ENCODE assay signal across 16 mouse cellular contexts in genomic region chr2:128340631-128341240, GRCm38 (mm10).
DNase-seq lines count a peak whose midpoint lies in the region; ATAC-seq and TF ChIP-seq lines count a peak whose summit lies in the region.
"Had no signal": no experiment of that assay in that cellular context is flagged by ENCODE, and none has a peak within 500 bp of the region (broad histone marks: within the 10 kb centered on the region; RNA-seq: fewer than 3 reads in every experiment).

No protein-coding gene starts in this region.

- H3K27me3 ChIP-seq in hindbrain, embryonic 10.5 days (ENCODE audit: insufficient read depth, poor library complexity, severe bottlenecking), result no peaks in the 10 kb centered on the region
- no peaks in the 10 kb centered on the region for H3K27me3 ChIP-seq in hindbrain, postnatal 0 days (ENCODE audit: insufficient read depth, low read length)
- no peaks in the 10 kb centered on the region for H3K27me3 ChIP-seq in midbrain, embryonic 11.5 days (ENCODE audit: control insufficient read depth, insufficient read depth, low read length)
- H3K27me3 ChIP-seq in midbrain, embryonic 16.5 days (ENCODE audit: control insufficient read depth, insufficient read depth, low read depth, low read length), result no peaks in the 10 kb centered on the region
- no peaks in the 10 kb centered on the region for H3K27me3 ChIP-seq in stomach, embryonic 16.5 days (ENCODE audit: control insufficient read depth, insufficient read depth, low read length)
- peaks cover 3% of the 10 kb centered on the region; the same call in 1 of the 2 replicates for H3K27me3 ChIP-seq in liver, embryonic 12.5 days (replicated peaks)

- H3K36me3 ChIP-seq in hindbrain, embryonic 10.5 days, result no peaks in the 10 kb centered on the region
- no peaks in the 10 kb centered on the region for H3K36me3 ChIP-seq in hindbrain, postnatal 0 days (ENCODE audit: insufficient read depth, low read length)
- H3K36me3 ChIP-seq in midbrain, embryonic 11.5 days (ENCODE audit: control insufficient read depth, insufficient read depth, low read length), result no peaks in the 10 kb centered on the region
- H3K36me3 ChIP-seq in midbrain, embryonic 16.5 days (ENCODE audit: control insufficient read depth, insufficient read depth, low read length), result no peaks in the 10 kb centered on the region
- H3K36me3 ChIP-seq in stomach, embryonic 16.5 days (ENCODE audit: control insufficient read depth, insufficient read depth, low read length), result no peaks in the 10 kb centered on the region
- no peaks in the 10 kb centered on the region for H3K36me3 ChIP-seq in liver, embryonic 12.5 days

- TF ChIP-seq POLR2A in embryonic fibroblast, embryonic 13.5 days (IDR thresholded peaks at IDR 0.05; ENCODE audit: low read depth, low read length), result no peak

- H3K27ac ChIP-seq in hindbrain, embryonic 10.5 days, result peak overlapping the region; percentile 73
- no peak overlapping the region for H3K27ac ChIP-seq in hindbrain, postnatal 0 days
- H3K27ac ChIP-seq in midbrain, embryonic 11.5 days (ENCODE audit: low read depth, low read length), result no peak overlapping the region
- no peak overlapping the region for H3K27ac ChIP-seq in midbrain, embryonic 16.5 days (ENCODE audit: low read length)
- peak overlapping the region; percentile 71 for H3K27ac ChIP-seq in embryonic fibroblast, embryonic 13.5 days (ENCODE audit: insufficient read depth, low read length)
- peak overlapping the region; percentile 88; the same call in 1 of the 2 replicates for H3K27ac ChIP-seq in stomach, embryonic 16.5 days (ENCODE audit: low read length)
- no peak overlapping the region for H3K27ac ChIP-seq in liver, embryonic 12.5 days
- H3K27ac ChIP-seq: layer of hippocampus, adult 2 months had no signal

- no peak for ATAC-seq in hindbrain, postnatal 0 days
- ATAC-seq in midbrain, embryonic 11.5 days (ENCODE audit: low FRiP score), result no peak
- ATAC-seq in midbrain, embryonic 16.5 days, result no peak
- no peak for ATAC-seq in stomach, embryonic 16.5 days (ENCODE audit: insufficient read depth, low FRiP score)
- no peak for ATAC-seq in liver, embryonic 12.5 days
- ATAC-seq: CD4-positive, CD25-positive, alpha-beta regulatory T cell, adult 4 months; liver, postnatal 0 days had no signal

- 94% methylated on average over 5 of the region's 5 CpGs for WGBS in hindbrain, embryonic 10.5 days
- WGBS in hindbrain, postnatal 0 days, result 94% methylated on average over 5 of the region's 5 CpGs
- WGBS in midbrain, embryonic 11.5 days, result 97% methylated on average over 5 of the region's 5 CpGs
- WGBS in midbrain, embryonic 16.5 days, result 97% methylated on average over 5 of the region's 5 CpGs
- WGBS in stomach, embryonic 16.5 days, result 95% methylated on average over 5 of the region's 5 CpGs
- 76% methylated on average over 5 of the region's 5 CpGs for WGBS in liver, embryonic 12.5 days (ENCODE audit: insufficient replicate concordance)

- no peak overlapping the region for H3K4me2 ChIP-seq in hindbrain, postnatal 0 days (ENCODE audit: low read depth, low read length)
- H3K4me2 ChIP-seq in midbrain, embryonic 11.5 days, result no peak overlapping the region
- no peak overlapping the region for H3K4me2 ChIP-seq in midbrain, embryonic 16.5 days (ENCODE audit: low read length)
- H3K4me2 ChIP-seq in stomach, embryonic 16.5 days (ENCODE audit: low read depth, low read length), result no peak overlapping the region
- no peak overlapping the region for H3K4me2 ChIP-seq in liver, embryonic 12.5 days

- DNase-seq in hindbrain, embryonic 10.5 days (ENCODE audit: low spot score), result no peak
- no peak for DNase-seq in hindbrain, postnatal 0 days (ENCODE audit: low spot score)
- peak; percentile 80 for DNase-seq in midbrain, embryonic 11.5 days (ENCODE audit: low spot score, missing footprints)
- DNase-seq: adrenal gland, postnatal 36 days; gastrocnemius, postnatal 36 days; kidney, adult 11 months; liver, postnatal 0 days; right cerebral cortex, postnatal 14 days; thymus, adult 2 months had no signal

- H3K4me1 ChIP-seq in hindbrain, embryonic 10.5 days (replicated peaks), result peaks cover 33% of the 10 kb centered on the region
- H3K4me1 ChIP-seq in hindbrain, postnatal 0 days (ENCODE audit: insufficient read depth, low read length), result peaks cover 8% of the 10 kb centered on the region; the same call in 1 of the 2 replicates
- peaks cover 7% of the 10 kb centered on the region for H3K4me1 ChIP-seq in midbrain, embryonic 11.5 days (ENCODE audit: control insufficient read depth, insufficient read depth, low read length)
- peaks cover 7% of the 10 kb centered on the region; the same call in 1 of the 2 replicates for H3K4me1 ChIP-seq in midbrain, embryonic 16.5 days (ENCODE audit: control insufficient read depth, insufficient read depth, low read length)
- peaks cover 33% of the 10 kb centered on the region for H3K4me1 ChIP-seq in embryonic fibroblast, embryonic 13.5 days (ENCODE audit: control insufficient read depth, insufficient read depth, low read length)
- peaks cover 23% of the 10 kb centered on the region for H3K4me1 ChIP-seq in stomach, embryonic 16.5 days (ENCODE audit: control insufficient read depth, insufficient read depth, low read length)
- H3K4me1 ChIP-seq in liver, embryonic 12.5 days, result peaks cover 33% of the 10 kb centered on the region

- no peaks in the 10 kb centered on the region for H3K9me3 ChIP-seq in hindbrain, embryonic 10.5 days
- H3K9me3 ChIP-seq in hindbrain, postnatal 0 days (ENCODE audit: low read length), result no peaks in the 10 kb centered on the region
- no peaks in the 10 kb centered on the region for H3K9me3 ChIP-seq in midbrain, embryonic 11.5 days (ENCODE audit: control insufficient read depth, low read length)
- H3K9me3 ChIP-seq in midbrain, embryonic 16.5 days (replicated peaks; ENCODE audit: control insufficient read depth, low read length, poor library complexity, severe bottlenecking), result no peaks in the 10 kb centered on the region
- H3K9me3 ChIP-seq in stomach, embryonic 16.5 days (replicated peaks; ENCODE audit: control insufficient read depth, low read length), result no peaks in the 10 kb centered on the region
- H3K9me3 ChIP-seq in liver, embryonic 12.5 days (replicated peaks), result no peaks in the 10 kb centered on the region

- TF ChIP-seq CTCF in hindbrain, postnatal 0 days (IDR thresholded peaks at IDR 0.05; ENCODE audit: low read depth), result no peak
- no peak for TF ChIP-seq CTCF in embryonic fibroblast, embryonic 13.5 days (IDR thresholded peaks at IDR 0.05; ENCODE audit: borderline replicate concordance, insufficient read depth, low read length)

- no peak overlapping the region for H3K9ac ChIP-seq in hindbrain, postnatal 0 days (replicated peaks; ENCODE audit: low read length)
- no peak overlapping the region for H3K9ac ChIP-seq in midbrain, embryonic 11.5 days (ENCODE audit: low read length)
- H3K9ac ChIP-seq in midbrain, embryonic 16.5 days (ENCODE audit: low read depth, low read length), result no peak overlapping the region
- no peak overlapping the region for H3K9ac ChIP-seq in stomach, embryonic 16.5 days (ENCODE audit: low read length)
- H3K9ac ChIP-seq in liver, embryonic 12.5 days, result no peak overlapping the region
- H3K9ac ChIP-seq: liver, postnatal 0 days had no signal

- H3K4me3 ChIP-seq in hindbrain, embryonic 10.5 days, result no peak overlapping the region
- no peak overlapping the region for H3K4me3 ChIP-seq in hindbrain, postnatal 0 days (ENCODE audit: low read length)
- no peak overlapping the region for H3K4me3 ChIP-seq in midbrain, embryonic 11.5 days (ENCODE audit: low read depth, low read length)
- H3K4me3 ChIP-seq in midbrain, embryonic 16.5 days (ENCODE audit: low read depth, low read length), result no peak overlapping the region
- H3K4me3 ChIP-seq in embryonic fibroblast, embryonic 13.5 days (ENCODE audit: insufficient read depth, low read length), result no peak overlapping the region
- no peak overlapping the region for H3K4me3 ChIP-seq in stomach, embryonic 16.5 days (replicated peaks; ENCODE audit: low read length)
- H3K4me3 ChIP-seq in liver, embryonic 12.5 days, result no peak overlapping the region
- H3K4me3 ChIP-seq: erythroblast, embryonic 14.5 days; layer of hippocampus, adult 2 months had no signal

Comparison
In these comparisons a context has a peak if more than half of its experiments do, and no peak if none do; other contexts are left out.
1. H3K27ac ChIP-seq: peak in hindbrain, embryonic 10.5 days (single experiment), embryonic fibroblast, embryonic 13.5 days (single experiment) and stomach, embryonic 16.5 days (single experiment); none in hindbrain, postnatal 0 days (single experiment), midbrain, embryonic 11.5 days (single experiment), midbrain, embryonic 16.5 days (single experiment) and liver, embryonic 12.5 days (single experiment).